Mouse (Mus musculus) midbrain, embryonic 10.5 days (tissue): ENCODE measurements around the gene Ghsr. TPM values are rescaled to one million over a fixed set of nuclear protein-coding genes. Genes with fewer than 3 reads are reported as not detected.

Experiments used
- DNase-seq: peaks from one replicate; pipeline ENCODE4 v3.0.0-alpha.2; 2017; ENCODE audit warnings: low spot score
- H3K27ac ChIP-seq: fragments of 300-500 bp; sonication (generic); replicated peaks from 2 replicates; pipeline ENCODE4 v1.5.1; 2016; ENCODE audit warnings: mild to moderate bottlenecking
- H3K27me3 ChIP-seq: fragments of 300-500 bp; sonication (generic); 2 replicates; pipeline ENCODE4 v1.6.1; 2016; ENCODE audit warnings: low read depth, mild to moderate bottlenecking; ENCODE audit not compliant: poor library complexity, severe bottlenecking
- H3K36me3 ChIP-seq: fragments of 300-500 bp; sonication (generic); 2 replicates; pipeline ENCODE4 v1.6.1; 2016; ENCODE audit warnings: mild to moderate bottlenecking, moderate library complexity
- H3K4me1 ChIP-seq: fragments of 300-500 bp; sonication (generic); 2 replicates; pipeline ENCODE4 v1.6.1; 2016
- H3K4me3 ChIP-seq: fragments of 300-500 bp; sonication (generic); 2 replicates; pipeline ENCODE4 v1.5.1; 2016; ENCODE audit warnings: mild to moderate bottlenecking, moderate library complexity
- H3K9me3 ChIP-seq: fragments of 300-500 bp; sonication (generic); replicated peaks from 2 replicates; pipeline ENCODE4 v1.6.1; 2016; ENCODE audit warnings: mild to moderate bottlenecking
- WGBS: fragments of 180-500 bp; shearing (Covaris S2); methylation state at CpG from one replicate; pipeline ENCODE4 v1.1.7; 2016; 5-methylcytosine and 5-hydroxymethylcytosine counted together
- polyA plus RNA-seq: library from polyadenylated mRNA; unstranded; fragments of >200 nt; fragmentation: Nextera tagmentation; extraction: Ambion mirVana; gene quantifications from 2 replicates; pipeline ENCODE4 v1.2.1, GENCODE M21; 2016

Ghsr gene
- polyA plus RNA-seq, 1 experiment from 2014 or later = 0.06 TPM

GRCm38 (mm10) chr3:27418602-27419001 is 47.5 kb downstream of the Ghsr start:
- Histone ChIP-seq H3K9me3 (no peaks in the 10 kb centered on the region), H3K27me3 (no peaks in the 10 kb centered on the region), H3K27ac (no peak overlapping the region), H3K36me3 (peaks cover 21% of the 10 kb centered on the region), H3K4me3 (no peak overlapping the region), H3K4me1 (peaks cover 12% of the 10 kb centered on the region; the same call in 1 of the 2 replicates)
- DNase-seq = peak; percentile 2
- 95% methylated on average over 8 of the region's 8 CpGs for WGBS

GRCm38 (mm10) chr3:27421980-27422379 is 50.8 kb downstream of the Ghsr start:
- no peak for DNase-seq
- H3K36me3 ChIP-seq = peaks cover 34% of the 10 kb centered on the region
- no peaks in the 10 kb centered on the region for H3K27me3 ChIP-seq
- H3K9me3 ChIP-seq = no peaks in the 10 kb centered on the region
- WGBS = 76% methylated on average over 12 of the region's 12 CpGs
- H3K27ac ChIP-seq = no peak overlapping the region
- H3K4me3 ChIP-seq = no peak overlapping the region
- peaks cover 12% of the 10 kb centered on the region; the same call in 1 of the 2 replicates for H3K4me1 ChIP-seq

GRCm38 (mm10) chr3:27422521-27422920 is 51.4 kb downstream of the Ghsr start:
- Histone ChIP-seq H3K4me3 (no peak overlapping the region), H3K27ac (no peak overlapping the region), H3K4me1 (peaks cover 12% of the 10 kb centered on the region; the same call in 1 of the 2 replicates), H3K27me3 (no peaks in the 10 kb centered on the region), H3K9me3 (no peaks in the 10 kb centered on the region), H3K36me3 (peaks cover 36% of the 10 kb centered on the region)
- no peak for DNase-seq
- WGBS = 91% methylated on average over 6 of the region's 6 CpGs

- no peaks in the 10 kb centered on the region for H3K27me3 ChIP-seq
- H3K9me3 ChIP-seq = no peaks in the 10 kb centered on the region
- no peak for DNase-seq
- peaks cover 38% of the 10 kb centered on the region for H3K36me3 ChIP-seq
- no peak overlapping the region for H3K4me3 ChIP-seq
- 92% methylated on average over 11 of the region's 11 CpGs for WGBS
- H3K4me1 ChIP-seq = peaks cover 12% of the 10 kb centered on the region; the same call in 1 of the 2 replicates
- no peak overlapping the region for H3K27ac ChIP-seq
Observed at GRCm38 (mm10) chr3:27424049-27424667, 53.0 kb downstream of the Ghsr start.

- no peaks in the 10 kb centered on the region for H3K4me1 ChIP-seq
- no peaks in the 10 kb centered on the region for H3K27me3 ChIP-seq
- WGBS = 90% methylated on average over 6 of the region's 6 CpGs
- H3K36me3 ChIP-seq = peaks cover 36% of the 10 kb centered on the region
- DNase-seq = no peak
- no peak overlapping the region for H3K4me3 ChIP-seq
- no peak overlapping the region for H3K27ac ChIP-seq
- H3K9me3 ChIP-seq = no peaks in the 10 kb centered on the region
Observed at GRCm38 (mm10) chr3:27427406-27427805, 56.3 kb downstream of the Ghsr start.

Other genes starting within 250 kb of the Ghsr start
- gene Ect2, start 217.5 kb upstream of the Ghsr start, polyA plus RNA-seq = 102 and 106 TPM in 2 replicates
- 4.6 and 4.9 TPM in 2 replicates for gene Nceh1, start 188.4 kb upstream of the Ghsr start, polyA plus RNA-seq
- gene Tnfsf10, start 54.3 kb upstream of the Ghsr start, polyA plus RNA-seq = not detected in 2 replicates